Mouse (Mus musculus): Measurements from ENCODE around the gene Wdr82.

The Wdr82 gene

GRCm38 (mm10) chr9:106170556-106171345 is at the start of gene Wdr82:
Gene Wdr82 (plus strand): TSS chr9:106170928.
- DNase-seq, result peak; percentile 82

- peak; percentile 9 for DNase-seq
These were observed 47.1 kb upstream of the Wdr82 start for GRCm38 (mm10) chr9:106123599-106123998.

GRCm38 (mm10) chr9:106126786-106127251 is 43.9 kb upstream of the Wdr82 start:
- no peak for DNase-seq

- no peak for DNase-seq
These were observed 41.7 kb upstream of the Wdr82 start for GRCm38 (mm10) chr9:106129072-106129471.

GRCm38 (mm10) chr9:106130250-106130649 is 40.5 kb upstream of the Wdr82 start:
- DNase-seq, result no peak

GRCm38 (mm10) chr9:106137671-106138216 is 33.0 kb upstream of the Wdr82 start:
- DNase-seq, result no peak

GRCm38 (mm10) chr9:106139763-106140162 is 31.0 kb upstream of the Wdr82 start:
- DNase-seq, result no peak

- no peak for DNase-seq
These were observed 28.8 kb upstream of the Wdr82 start for GRCm38 (mm10) chr9:106141955-106142354.

- DNase-seq, result no peak
These were observed 26.6 kb upstream of the Wdr82 start for GRCm38 (mm10) chr9:106144176-106144575.

- no peak for DNase-seq
These were observed 25.1 kb upstream of the Wdr82 start for GRCm38 (mm10) chr9:106145582-106145981.

- no peak for DNase-seq
These were observed 23.4 kb upstream of the Wdr82 start for GRCm38 (mm10) chr9:106147281-106147680.

GRCm38 (mm10) chr9:106147851-106148431 is 22.8 kb upstream of the Wdr82 start:
- no peak for DNase-seq

- no peak for DNase-seq
These were observed 22.0 kb upstream of the Wdr82 start for GRCm38 (mm10) chr9:106148541-106149398.

- no peak for DNase-seq
These were observed 21.4 kb upstream of the Wdr82 start for GRCm38 (mm10) chr9:106149399-106149754.

- DNase-seq, result peak; percentile 43
These were observed 16.6 kb upstream of the Wdr82 start for GRCm38 (mm10) chr9:106154106-106154505.

- peak; percentile 57 for DNase-seq
These were observed 14.3 kb upstream of the Wdr82 start for GRCm38 (mm10) chr9:106156419-106156818.

GRCm38 (mm10) chr9:106156921-106157622 is 13.7 kb upstream of the Wdr82 start:
- no peak for DNase-seq

- peak; percentile 61 for DNase-seq
These were observed 13.2 kb upstream of the Wdr82 start for GRCm38 (mm10) chr9:106157623-106157925.

- peak; percentile 88 for DNase-seq
These were observed 12.7 kb upstream of the Wdr82 start, which contains the start of gene Glyctk for GRCm38 (mm10) chr9:106158037-106158491. Gene Glyctk (minus strand): TSS chr9:106158138.

GRCm38 (mm10) chr9:106159237-106159636 is 11.5 kb upstream of the Wdr82 start:
- DNase-seq, result no peak

GRCm38 (mm10) chr9:106159784-106160301 is 10.9 kb upstream of the Wdr82 start:
- peak; percentile 94 for DNase-seq

- DNase-seq, result no peak
These were observed 10.3 kb upstream of the Wdr82 start for GRCm38 (mm10) chr9:106160426-106160825.
